Mouse (Mus musculus) stomach, embryonic 16.5 days (tissue): Measurements from ENCODE around the gene Eif2b4. TPM values are rescaled to one million over a fixed set of nuclear protein-coding genes. Genes with fewer than 3 reads are reported as not detected.
A peak's percentile ranks its signal among the peaks of the same experiment; 100 is the strongest.

ENCODE experiments used
- ATAC-seq: fragments of 200-750 bp; cut with Nextera tagmentation; 2 replicates; pipeline ENCODE4 v1.8.0; 2017; ENCODE audit warnings: moderate number of reproducible peaks, moderate TSS enrichment; ENCODE audit not compliant: insufficient read depth, low FRiP score
- H3K27ac ChIP-seq: fragments of 300-500 bp; sonication (generic); 2 replicates; pipeline ENCODE4 v1.5.1; 2014; ENCODE audit warnings: low read length
- H3K27me3 ChIP-seq: fragments of 300-500 bp; sonication (generic); 2 replicates; pipeline ENCODE4 v1.6.1; 2014; ENCODE audit warnings: low read length, control low read depth, mixed read lengths; ENCODE audit not compliant: control insufficient read depth, insufficient read depth
- H3K36me3 ChIP-seq: fragments of 300-500 bp; sonication (generic); 2 replicates; pipeline ENCODE4 v1.6.1; 2014; ENCODE audit warnings: low read length; ENCODE audit not compliant: control insufficient read depth, insufficient read depth
- H3K4me1 ChIP-seq: fragments of 300-500 bp; sonication (generic); 2 replicates; pipeline ENCODE4 v1.6.1; 2014; ENCODE audit warnings: low read length, control low read depth, mixed read lengths; ENCODE audit not compliant: control insufficient read depth, insufficient read depth
- H3K4me2 ChIP-seq: fragments of 300-500 bp; sonication (generic); 2 replicates; pipeline ENCODE4 v1.6.1; 2014; ENCODE audit warnings: low read depth, low read length, mixed read lengths
- H3K4me3 ChIP-seq: fragments of 300-500 bp; sonication (generic); replicated peaks from 2 replicates; pipeline ENCODE4 v1.5.1; 2014; ENCODE audit warnings: mild to moderate bottlenecking, low read length
- H3K9ac ChIP-seq: fragments of 300-500 bp; sonication (generic); 2 replicates; pipeline ENCODE4 v1.6.1; 2014; ENCODE audit warnings: low read length
- H3K9me3 ChIP-seq: fragments of 300-500 bp; sonication (generic); replicated peaks from 2 replicates; pipeline ENCODE4 v1.6.1; 2016; ENCODE audit warnings: low read length, control low read depth; ENCODE audit not compliant: control insufficient read depth
- WGBS: fragments of 180-500 bp; shearing (Covaris S2); extraction: QIAGEN DNeasy Blood & Tissue Kit; methylation state at CpG from one replicate; pipeline ENCODE4 v1.1.7; 2014; 5-methylcytosine and 5-hydroxymethylcytosine counted together
- polyA plus RNA-seq: library from polyadenylated mRNA; unstranded; fragments of >200 nt; fragmentation: Nextera tagmentation; extraction: Ambion mirVana; gene quantifications from 2 replicates; pipeline ENCODE4 v1.2.1, GENCODE M21; 2015

Gene Eif2b4
- polyA plus RNA-seq, 1 experiment from 2014 or later, result 66.7 TPM

GRCm38 (mm10) chr5:31149781-31150180 is 43.4 kb downstream of the Eif2b4 start:
- H3K4me1 ChIP-seq, result peaks cover 6% of the 10 kb centered on the region
- H3K36me3 ChIP-seq, result peaks cover 3% of the 10 kb centered on the region; the same call in 1 of the 2 replicates
- no peak overlapping the region for H3K9ac ChIP-seq
- ATAC-seq, result no peak
- H3K4me2 ChIP-seq, result no peak overlapping the region
- no peaks in the 10 kb centered on the region for H3K9me3 ChIP-seq
- H3K27ac ChIP-seq, result no peak overlapping the region
- H3K27me3 ChIP-seq, result no peaks in the 10 kb centered on the region
- no peak overlapping the region for H3K4me3 ChIP-seq
- WGBS, result 89% methylated on average over 4 of the region's 4 CpGs

- peak overlapping the region; percentile 27 for H3K4me2 ChIP-seq
- 14% methylated on average over 9 of the region's 9 CpGs for WGBS
- H3K27ac ChIP-seq, result no peak overlapping the region
- no peak overlapping the region for H3K9ac ChIP-seq
- H3K36me3 ChIP-seq, result peaks cover 6% of the 10 kb centered on the region; the same call in 1 of the 2 replicates
- H3K4me3 ChIP-seq, result peak overlapping the region; percentile 10; the same call in 1 of the 2 replicates
- ATAC-seq, result no peak
- H3K27me3 ChIP-seq, result peaks cover 57% of the 10 kb centered on the region
- no peaks in the 10 kb centered on the region for H3K4me1 ChIP-seq
- H3K9me3 ChIP-seq, result no peaks in the 10 kb centered on the region
These were observed 54.2 kb downstream of the Eif2b4 start for GRCm38 (mm10) chr5:31138968-31139425.

GRCm38 (mm10) chr5:31138241-31138967 is 54.8 kb downstream of the Eif2b4 start, which contains the start of gene Ucn:
Ucn (minus strand) TSS chr5:31138829.
- 2% methylated on average over 52 of the region's 52 CpGs for WGBS
- H3K4me3 ChIP-seq, result peak within 1 kb of the TSS; percentile 10; the same call in 1 of the 2 replicates
- peaks cover 57% of the 10 kb centered on the region for H3K27me3 ChIP-seq
- no peak within 1 kb of the TSS for H3K9ac ChIP-seq
- H3K4me1 ChIP-seq, result no peaks in the 10 kb centered on the region
- H3K36me3 ChIP-seq, result peaks cover 6% of the 10 kb centered on the region; the same call in 1 of the 2 replicates
- no peak for ATAC-seq
- peak within 1 kb of the TSS; percentile 27 for H3K4me2 ChIP-seq
- H3K27ac ChIP-seq, result no peak within 1 kb of the TSS
- no peaks in the 10 kb centered on the region for H3K9me3 ChIP-seq

- Histone ChIP-seq H3K4me3 (no peak overlapping the region), H3K36me3 (0 out of 2 replicates have a peak, but pooled peaks cover 6% of the 10 kb centered on the region), H3K9ac (no peak overlapping the region), H3K9me3 (no peaks in the 10 kb centered on the region), H3K4me2 (no peak overlapping the region), H3K27ac (no peak overlapping the region), H3K27me3 (peaks cover 57% of the 10 kb centered on the region), H3K4me1 (no peaks in the 10 kb centered on the region)
- WGBS, result under 1% methylated on average over 13 of the region's 13 CpGs
- ATAC-seq, result no peak; the same call in 1 of the 2 replicates
These were observed 55.6 kb downstream of the Eif2b4 start for GRCm38 (mm10) chr5:31137658-31138057.

Other genes starting within 250 kb of the Eif2b4 start
- gene Cgref1, start 247.8 kb downstream of the Eif2b4 start, polyA plus RNA-seq, result 12.3 and 14.3 TPM in 2 replicates
- gene Preb, start 233.1 kb downstream of the Eif2b4 start, polyA plus RNA-seq, result 131 and 154 TPM in 2 replicates
- gene Tcf23, start 224.8 kb downstream of the Eif2b4 start, polyA plus RNA-seq, result 0.99 and 1.1 TPM in 2 replicates
- 163 and 167 TPM in 2 replicates for gene Atraid, start 145.1 kb downstream of the Eif2b4 start, polyA plus RNA-seq
- 9.5 and 10.3 TPM in 2 replicates for gene Slc5a6, start 144.5 kb downstream of the Eif2b4 start, polyA plus RNA-seq
- gene Cad, start 138.7 kb downstream of the Eif2b4 start, polyA plus RNA-seq, result 26.0 and 26.8 TPM in 2 replicates
- not detected in 2 replicates for gene Dnajc5g, start 87.1 kb downstream of the Eif2b4 start, polyA plus RNA-seq
- 0.25 and 0.30 TPM in 2 replicates for gene Slc30a3, start 85.2 kb downstream of the Eif2b4 start, polyA plus RNA-seq
- gene Trim54, start 76.7 kb downstream of the Eif2b4 start, polyA plus RNA-seq, result 5.9 TPM in 1 of 2 replicates, not detected in the other
- not detected in 2 replicates for gene Ucn, start 54.6 kb downstream of the Eif2b4 start, polyA plus RNA-seq
- gene Mpv17, start 39.2 kb downstream of the Eif2b4 start, polyA plus RNA-seq, result 61.7 and 63.8 TPM in 2 replicates
- 1.2 and 2.0 TPM in 2 replicates for gene Gm29609, start 13.5 kb downstream of the Eif2b4 start, polyA plus RNA-seq
- 68.1 and 69.4 TPM in 2 replicates for gene Gtf3c2, start 13.3 kb downstream of the Eif2b4 start, polyA plus RNA-seq
- 129 and 131 TPM in 2 replicates for gene Snx17, start 203 bp downstream of the Eif2b4 start, polyA plus RNA-seq
- gene Zfp513, start 8.9 kb upstream of the Eif2b4 start, polyA plus RNA-seq, result 4.1 and 5.2 TPM in 2 replicates
- gene Ppm1g, start 27.3 kb upstream of the Eif2b4 start, polyA plus RNA-seq, result 107 and 108 TPM in 2 replicates
- 146 and 158 TPM in 2 replicates for gene Nrbp1, start 47.4 kb upstream of the Eif2b4 start, polyA plus RNA-seq
- gene Gm9970, start 47.8 kb upstream of the Eif2b4 start, polyA plus RNA-seq, result 0.45 TPM in 1 of 2 replicates, not detected in the other
- gene Krtcap3, start 58.3 kb upstream of the Eif2b4 start, polyA plus RNA-seq, result 64.2 and 76.1 TPM in 2 replicates
- gene Ift172, start 97.7 kb upstream of the Eif2b4 start, polyA plus RNA-seq, result 34.6 and 35.1 TPM in 2 replicates
- gene Fndc4, start 102.7 kb upstream of the Eif2b4 start, polyA plus RNA-seq, result 23.0 and 23.7 TPM in 2 replicates
- 0.89 and 1.3 TPM in 2 replicates for gene Gckr, start 104.0 kb upstream of the Eif2b4 start, polyA plus RNA-seq